Mouse (Mus musculus) forebrain, embryonic 16.5 days (tissue): Measurements from ENCODE around the gene Atxn1. TPM values are rescaled to one million over a fixed set of nuclear protein-coding genes. Genes with fewer than 3 reads are reported as not detected.

ENCODE experiments used
- ATAC-seq: fragments of 200-750 bp; cut with Nextera tagmentation; 2 replicates; pipeline ENCODE4 v1.8.0; 2017; ENCODE audit warnings: mild to moderate bottlenecking, moderate library complexity
- H3K27ac ChIP-seq: fragments of 300-500 bp; sonication (generic); 2 replicates; pipeline ENCODE4 v1.5.1; 2014; ENCODE audit warnings: low read length, control low read depth
- H3K27me3 ChIP-seq: fragments of 300-500 bp; sonication (generic); replicated peaks from 2 replicates; pipeline ENCODE4 v1.6.1; 2014; ENCODE audit warnings: low read length; ENCODE audit not compliant: control insufficient read depth, insufficient read depth
- H3K36me3 ChIP-seq: fragments of 300-500 bp; sonication (generic); 2 replicates; pipeline ENCODE4 v1.6.1; 2014; ENCODE audit not compliant: control insufficient read depth, insufficient read depth
- H3K4me1 ChIP-seq: fragments of 300-500 bp; sonication (generic); replicated peaks from 2 replicates; pipeline ENCODE4 v1.6.1; 2014; ENCODE audit warnings: low read length; ENCODE audit not compliant: control insufficient read depth, insufficient read depth
- H3K4me2 ChIP-seq: fragments of 300-500 bp; sonication (generic); 2 replicates; pipeline ENCODE4 v1.6.1; 2014; ENCODE audit warnings: mild to moderate bottlenecking, low read length, control low read depth
- H3K4me3 ChIP-seq: fragments of 300-500 bp; sonication (generic); replicated peaks from 2 replicates; pipeline ENCODE4 v1.5.1; 2014; ENCODE audit warnings: mild to moderate bottlenecking, low read length, control low read depth
- H3K9ac ChIP-seq: fragments of 300-500 bp; sonication (generic); replicated peaks from 2 replicates; pipeline ENCODE4 v1.6.1; 2014; ENCODE audit warnings: low read depth, low read length, control low read depth
- H3K9me3 ChIP-seq: fragments of 300-500 bp; sonication (generic); 2 replicates; pipeline ENCODE4 v1.6.1; 2016; ENCODE audit warnings: low read length; ENCODE audit not compliant: control insufficient read depth
- WGBS: fragments of 180-500 bp; shearing (Covaris S2); extraction: QIAGEN DNeasy Blood & Tissue Kit; methylation state at CpG from one replicate; pipeline ENCODE4 v1.1.7; 2014; 5-methylcytosine and 5-hydroxymethylcytosine counted together
- polyA plus RNA-seq: library from polyadenylated mRNA; unstranded; fragments of >200 nt; fragmentation: Nextera tagmentation; extraction: Ambion mirVana; gene quantifications from 2 replicates; pipeline ENCODE4 v1.2.1, GENCODE M21; 2015

The Atxn1 gene
- polyA plus RNA-seq, 1 experiment from 2014 or later, result 15.3 TPM

DNA sequence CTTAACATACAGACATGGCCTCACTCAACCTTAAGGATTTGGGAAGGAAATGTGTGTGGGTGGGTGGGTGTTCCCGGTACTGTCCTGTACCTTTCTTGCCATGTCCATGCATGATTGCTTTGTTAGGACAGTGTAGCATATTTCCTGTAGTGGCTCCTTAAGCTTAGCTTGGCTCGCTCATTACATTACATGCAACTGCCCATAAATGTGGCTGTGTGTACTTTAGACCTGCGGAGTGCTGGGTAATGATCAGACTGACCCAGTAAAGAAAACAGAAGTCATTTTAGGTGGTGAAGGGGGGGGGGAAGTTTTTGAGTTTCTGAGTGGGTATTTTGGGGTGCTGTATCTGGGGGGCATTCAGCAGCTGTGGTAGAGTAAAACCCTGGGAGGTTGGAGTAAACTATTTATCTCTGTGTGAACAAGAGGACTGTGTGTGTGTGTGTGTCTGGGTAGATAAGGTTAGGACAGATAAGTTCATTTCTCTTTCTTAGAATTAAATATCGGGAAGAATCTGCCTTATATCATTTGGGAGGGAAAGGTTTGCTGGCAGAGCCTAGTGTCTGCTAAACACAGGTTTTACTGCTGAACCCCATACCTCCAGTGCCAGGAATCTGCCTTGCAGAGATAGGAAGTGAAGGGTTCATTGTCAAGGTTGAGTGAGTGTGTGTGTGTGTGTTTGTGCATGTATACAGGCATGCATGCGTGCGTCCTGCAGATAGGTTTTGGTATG is 452.9 kb downstream of the Atxn1 start:
- H3K36me3 ChIP-seq, result no peaks in the 10 kb centered on the region
- no peak overlapping the region for H3K9ac ChIP-seq
- WGBS, result 91% methylated on average over 6 of the region's 6 CpGs
- H3K27me3 ChIP-seq, result no peaks in the 10 kb centered on the region
- H3K27ac ChIP-seq, result no peak overlapping the region
- H3K4me1 ChIP-seq, result peaks cover 26% of the 10 kb centered on the region
- ATAC-seq, result no peak
- H3K4me2 ChIP-seq, result no peak overlapping the region
- H3K4me3 ChIP-seq, result no peak overlapping the region
- no peaks in the 10 kb centered on the region for H3K9me3 ChIP-seq

DNA sequence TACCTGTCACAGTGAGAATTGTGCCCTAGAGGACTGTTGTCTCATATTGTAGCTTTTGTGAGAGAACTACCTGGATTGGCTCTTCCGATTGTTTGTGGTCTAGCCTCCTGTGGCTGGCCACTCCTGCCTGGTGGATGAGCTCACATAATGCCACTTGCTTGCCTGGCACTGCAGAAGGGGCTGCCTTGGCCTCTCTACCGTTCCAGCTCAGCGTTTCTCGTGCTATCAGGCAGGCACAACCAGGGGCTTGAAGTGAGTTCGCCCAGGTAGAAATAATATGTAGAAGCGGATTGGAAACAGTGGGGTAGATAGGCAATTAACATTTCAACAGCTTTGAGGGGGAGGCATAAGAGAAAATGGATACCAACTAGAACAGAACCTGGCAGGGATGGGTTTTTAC is 455.4 kb downstream of the Atxn1 start:
- no peak overlapping the region for H3K9ac ChIP-seq
- WGBS, result 47% methylated on average over 6 of the region's 6 CpGs
- no peak overlapping the region for H3K4me2 ChIP-seq
- no peak for ATAC-seq
- H3K9me3 ChIP-seq, result no peaks in the 10 kb centered on the region
- H3K27me3 ChIP-seq, result no peaks in the 10 kb centered on the region
- no peak overlapping the region for H3K4me3 ChIP-seq
- H3K4me1 ChIP-seq, result peaks cover 12% of the 10 kb centered on the region
- H3K36me3 ChIP-seq, result no peaks in the 10 kb centered on the region
- no peak overlapping the region for H3K27ac ChIP-seq

DNA sequence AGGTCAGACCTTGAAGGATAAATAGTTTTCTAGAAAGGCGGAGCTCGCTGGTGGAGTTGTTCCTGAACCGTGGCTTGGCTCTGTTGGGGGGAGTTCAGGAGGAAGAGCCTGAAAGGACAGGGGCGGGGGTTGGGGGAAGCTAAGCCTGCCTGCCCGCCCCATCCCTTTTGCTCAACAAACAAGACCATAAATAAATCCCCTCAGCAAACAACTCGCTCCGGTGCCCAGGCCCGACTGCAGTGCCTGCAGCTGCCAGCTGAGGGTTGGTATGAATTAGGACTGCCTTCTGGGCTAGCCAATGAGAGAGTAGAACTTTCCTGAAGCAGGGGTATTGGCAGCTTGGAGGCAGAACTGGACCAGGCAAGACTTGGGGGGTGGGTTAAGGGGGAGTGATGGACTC is 456.3 kb downstream of the Atxn1 start:
- peak; percentile 49 for ATAC-seq
- H3K27me3 ChIP-seq, result 0 out of 2 replicates have a peak, but pooled peaks cover under 1% of the 10 kb centered on the region
- H3K4me2 ChIP-seq, result peak overlapping the region; percentile 95
- no peak overlapping the region for H3K9ac ChIP-seq
- peaks cover 12% of the 10 kb centered on the region for H3K4me1 ChIP-seq
- peak overlapping the region; percentile 69 for H3K4me3 ChIP-seq
- WGBS, result 4% methylated on average over 8 of the region's 8 CpGs
- H3K27ac ChIP-seq, result no peak overlapping the region
- no peaks in the 10 kb centered on the region for H3K9me3 ChIP-seq
- no peaks in the 10 kb centered on the region for H3K36me3 ChIP-seq

DNA sequence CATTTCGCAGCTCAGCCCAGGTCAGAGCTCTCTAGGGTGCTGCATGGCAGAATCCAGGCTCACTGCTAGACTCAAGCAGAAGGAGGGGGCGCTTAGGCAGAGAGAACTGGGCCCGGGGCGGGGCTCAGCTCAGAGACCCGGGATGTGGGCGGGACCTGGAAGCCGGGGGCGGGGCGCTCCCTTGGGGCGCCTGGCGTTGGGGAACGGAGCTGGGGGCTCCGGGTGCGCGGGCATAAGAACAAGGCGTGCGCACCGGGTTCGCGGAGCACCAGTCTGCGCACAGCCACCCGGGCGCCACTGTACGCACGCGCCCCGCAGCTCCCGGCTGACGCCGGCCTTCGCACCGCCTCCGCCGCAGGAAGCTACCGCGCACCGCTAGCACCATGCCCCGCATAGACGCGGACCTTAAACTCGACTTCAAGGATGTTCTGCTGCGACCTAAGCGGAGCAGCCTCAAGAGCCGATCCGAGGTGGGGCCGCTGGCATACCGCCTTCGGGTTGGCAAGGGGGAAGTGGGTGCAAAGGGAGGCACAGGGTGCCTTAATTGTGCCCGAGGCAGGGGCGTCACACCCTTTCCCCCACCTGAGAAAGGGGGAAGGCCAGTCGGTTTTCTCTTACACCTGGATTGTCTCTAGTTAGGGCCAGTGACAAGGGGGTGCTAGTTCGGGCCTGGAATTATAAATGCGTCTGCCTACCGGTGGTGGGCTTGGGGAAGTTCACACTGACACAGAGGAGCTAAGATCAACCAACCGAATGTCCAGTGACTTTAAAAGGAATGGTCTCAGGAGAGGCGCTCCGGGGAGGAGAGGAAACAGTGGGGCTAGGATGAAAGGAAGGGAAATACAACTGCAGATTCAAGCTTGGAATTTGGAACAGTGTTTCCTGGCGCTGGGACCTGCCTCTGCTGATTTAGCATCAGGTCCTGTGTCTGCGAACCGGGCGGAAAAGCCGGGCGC is 457.3 kb downstream of the Atxn1 start, which contains the start of gene Gmpr:
TSS of gene Gmpr (plus strand) at position 171 of the 956 bp plus-strand sequence.
- 2% methylated on average over 62 of the region's 63 CpGs for WGBS
- peak within 1 kb of the TSS; percentile 52 for H3K27ac ChIP-seq
- peak within 1 kb of the TSS; percentile 69 for H3K4me3 ChIP-seq
- H3K36me3 ChIP-seq, result no peaks in the 10 kb centered on the region
- H3K9ac ChIP-seq, result peak within 1 kb of the TSS; percentile 77
- H3K27me3 ChIP-seq, result 0 out of 2 replicates have a peak, but pooled peaks cover 2% of the 10 kb centered on the region
- ATAC-seq, result peak; percentile 89
- peak within 1 kb of the TSS; percentile 95 for H3K4me2 ChIP-seq
- H3K9me3 ChIP-seq, result no peaks in the 10 kb centered on the region
- peaks cover 12% of the 10 kb centered on the region for H3K4me1 ChIP-seq

DNA sequence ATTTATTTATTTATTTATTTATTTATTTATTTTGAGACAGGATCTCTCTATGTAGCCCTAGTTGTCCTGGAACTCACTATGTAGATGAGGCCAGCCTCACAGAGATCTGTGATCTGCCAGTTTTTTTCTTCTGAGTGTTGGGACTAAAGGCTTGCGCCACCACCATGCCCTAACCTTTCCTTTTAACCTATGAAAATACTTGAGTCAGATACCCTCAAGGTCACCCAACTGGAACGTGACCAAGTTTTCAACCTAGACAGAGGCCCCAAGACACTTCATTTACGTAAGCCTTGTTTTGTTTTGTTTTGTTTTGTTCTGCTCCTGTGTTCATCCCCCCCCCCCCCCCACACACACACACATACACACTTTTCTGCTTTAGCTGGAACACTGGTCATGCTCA is 459.3 kb downstream of the Atxn1 start:
- WGBS, result 92% methylated on average over 3 of the region's 3 CpGs
- Histone ChIP-seq H3K36me3 (no peaks in the 10 kb centered on the region), H3K27ac (no peak overlapping the region), H3K9me3 (no peaks in the 10 kb centered on the region), H3K9ac (no peak overlapping the region), H3K27me3 (0 out of 2 replicates have a peak, but pooled peaks cover 2% of the 10 kb centered on the region), H3K4me2 (no peak overlapping the region), H3K4me3 (no peak overlapping the region), H3K4me1 (peaks cover 12% of the 10 kb centered on the region)
- ATAC-seq, result no peak

DNA sequence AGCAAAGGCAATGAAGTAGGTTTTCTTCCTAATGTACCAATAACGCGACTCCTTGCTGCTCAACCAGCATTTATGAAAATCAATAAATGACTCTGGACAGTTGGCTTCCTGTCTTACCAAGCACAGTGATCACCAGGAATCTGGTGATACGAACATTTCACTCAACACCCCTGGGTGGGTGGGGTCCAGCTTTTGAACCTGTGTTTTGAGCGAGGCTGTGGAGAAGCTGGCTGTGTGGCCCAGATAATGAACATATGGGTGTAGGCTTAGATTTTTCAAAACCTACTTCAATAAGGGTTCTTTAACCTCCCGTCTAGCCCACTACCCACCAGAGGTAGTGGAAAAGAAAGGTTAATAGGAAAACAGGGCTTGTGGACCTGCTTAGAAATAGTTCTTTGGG is 462.0 kb downstream of the Atxn1 start:
- no peak for ATAC-seq
- Histone ChIP-seq H3K36me3 (no peaks in the 10 kb centered on the region), H3K4me1 (peaks cover 2% of the 10 kb centered on the region), H3K9ac (no peak overlapping the region), H3K4me3 (no peak overlapping the region), H3K9me3 (no peaks in the 10 kb centered on the region), H3K4me2 (no peak overlapping the region), H3K27me3 (0 out of 2 replicates have a peak, but pooled peaks cover 2% of the 10 kb centered on the region), H3K27ac (no peak overlapping the region)
- WGBS, result 90% methylated on average over 5 of the region's 5 CpGs

DNA sequence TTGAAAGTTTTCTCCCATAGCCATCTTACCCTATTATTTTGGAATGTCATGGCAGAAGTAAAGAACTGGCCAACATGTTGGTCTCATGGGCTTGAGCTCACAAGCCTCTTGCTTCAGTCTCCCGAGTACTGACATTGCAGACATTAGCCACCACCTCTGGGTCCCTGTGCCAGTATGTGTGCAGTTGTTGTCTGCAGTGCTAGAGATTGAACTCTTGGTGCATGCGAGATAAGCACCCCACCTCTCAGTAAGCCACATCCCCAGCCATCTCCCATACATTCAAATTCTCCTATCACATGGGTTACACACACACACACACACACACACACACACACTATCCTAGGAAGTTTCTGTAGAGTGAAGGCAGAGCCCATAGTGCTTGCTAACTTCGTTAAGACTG is 464.9 kb downstream of the Atxn1 start:
- no peaks in the 10 kb centered on the region for H3K4me1 ChIP-seq
- 84% methylated on average over 3 of the region's 3 CpGs for WGBS
- H3K9me3 ChIP-seq, result no peaks in the 10 kb centered on the region
- no peak overlapping the region for H3K9ac ChIP-seq
- no peak overlapping the region for H3K4me2 ChIP-seq
- H3K27me3 ChIP-seq, result 0 out of 2 replicates have a peak, but pooled peaks cover 2% of the 10 kb centered on the region
- no peak overlapping the region for H3K27ac ChIP-seq
- no peaks in the 10 kb centered on the region for H3K36me3 ChIP-seq
- ATAC-seq, result no peak
- H3K4me3 ChIP-seq, result no peak overlapping the region
